Mouse (Mus musculus) heart, postnatal 0 days (tissue): ENCODE results near the gene Cacng6.

Experiments used
- CTCF ChIP-seq: IDR thresholded peaks from 2 replicates; pipeline ENCODE4 v1.5.1; 2016; ENCODE audit warnings: antibody characterized with exemption, control low read depth, low read depth
- EP300 ChIP-seq: IDR thresholded peaks from 2 replicates; pipeline ENCODE4 v1.6.1; 2016; ENCODE audit warnings: antibody characterized with exemption, low read depth

- TF ChIP-seq CTCF (no peak), EP300 (no peak)
Measured at GRCm38 (mm10) chr7:3472774-3473173, 48.8 kb downstream of the Cacng6 start.
